Mouse (Mus musculus): ENCODE data around the gene Gm8251.

DNA sequence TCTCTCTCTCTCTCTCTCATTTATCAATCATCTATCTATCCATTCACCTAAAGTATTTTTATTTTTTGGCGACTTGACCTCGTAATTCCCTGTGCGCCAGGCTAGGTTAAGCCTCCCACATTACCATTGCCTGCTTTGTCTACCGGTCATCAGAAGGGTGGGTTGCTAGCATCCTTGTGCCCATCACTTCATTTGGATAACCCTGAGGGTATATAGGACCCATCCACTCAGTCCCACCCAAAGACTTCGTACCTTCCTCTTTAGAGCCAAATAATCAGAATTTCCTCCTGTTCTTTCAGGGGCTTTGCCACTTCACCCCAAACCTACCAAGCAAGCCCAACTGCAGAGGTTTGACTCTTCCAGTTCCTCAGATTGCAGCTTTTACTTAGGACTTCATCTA, 41.2 kb upstream of the Gm8251 start:
- TF ChIP-seq CTCF (IDR thresholded peaks at IDR 0.05; ENCODE audit: insufficient read depth, low read depth, low read length): no peak
- no peak for TF ChIP-seq POLR2A (IDR thresholded peaks at IDR 0.05; ENCODE audit: insufficient read depth, low read depth, low read length)

All from olfactory bulb, adult 2 months (tissue).